Mouse (Mus musculus): ENCODE results near the gene Cst9. TPM values are rescaled to one million over a fixed set of nuclear protein-coding genes. Genes with fewer than 3 reads are reported as not detected.

The Cst9 gene
- total RNA-seq, 2 experiments from 2014 or later: not detected

- peak; percentile 79 for ATAC-seq (replicated peaks; ENCODE audit: low FRiP score, low TSS enrichment, poor library complexity, severe bottlenecking)
Observed at GRCm38 (mm10) chr2:148874617-148875334, 39.8 kb downstream of the Cst9 start.

- peak; percentile 97 for ATAC-seq (replicated peaks; ENCODE audit: low FRiP score, low TSS enrichment, poor library complexity, severe bottlenecking)
Observed at GRCm38 (mm10) chr2:148875335-148875811, 40.4 kb downstream of the Cst9 start, which contains the start of gene Cst3. Gene Cst3, minus strand, starts transcription at chr2:148875692.

GRCm38 (mm10) chr2:148877016-148877770 is 42.2 kb downstream of the Cst9 start:
- ATAC-seq (replicated peaks; ENCODE audit: low FRiP score, low TSS enrichment, poor library complexity, severe bottlenecking): no peak

GRCm38 (mm10) chr2:148878641-148879130 is 43.7 kb downstream of the Cst9 start:
- no peak for ATAC-seq (replicated peaks; ENCODE audit: low FRiP score, low TSS enrichment, poor library complexity, severe bottlenecking)

- ATAC-seq (replicated peaks; ENCODE audit: low FRiP score, low TSS enrichment, poor library complexity, severe bottlenecking): no peak
Observed at GRCm38 (mm10) chr2:148879199-148879598, 44.3 kb downstream of the Cst9 start.

- ATAC-seq (replicated peaks; ENCODE audit: low FRiP score, low TSS enrichment, poor library complexity, severe bottlenecking): no peak
Observed at GRCm38 (mm10) chr2:148884738-148885137, 49.8 kb downstream of the Cst9 start.

Other genes starting within 250 kb of the Cst9 start
- gene Nxt1, start 162.5 kb upstream of the Cst9 start, total RNA-seq (2014; fragmentation: Nextera tagmentation): 52.4 and 72.0 TPM in 2 replicates
- gene Nxt1, start 162.5 kb upstream of the Cst9 start, total RNA-seq (2017): 29.0 and 31.2 TPM in 2 replicates
- 13.4 and 13.5 TPM in 2 replicates for gene Gzf1, start 154.1 kb upstream of the Cst9 start, total RNA-seq (2014; fragmentation: Nextera tagmentation)
- 13.5 and 14.1 TPM in 2 replicates for gene Gzf1, start 154.1 kb upstream of the Cst9 start, total RNA-seq (2017)
- 0.98 and 1.7 TPM in 2 replicates for gene Napb, start 102.7 kb upstream of the Cst9 start, total RNA-seq (2014; fragmentation: Nextera tagmentation)
- gene Napb, start 102.7 kb upstream of the Cst9 start, total RNA-seq (2017): 0.23 TPM in 1 of 2 replicates, not detected in the other
- gene Cstl1, start 84.8 kb upstream of the Cst9 start, total RNA-seq (2014; fragmentation: Nextera tagmentation): not detected in 2 replicates
- gene Cstl1, start 84.8 kb upstream of the Cst9 start, total RNA-seq (2017): not detected in 2 replicates
- not detected in 2 replicates for gene Cst11, start 63.6 kb upstream of the Cst9 start, total RNA-seq (2014; fragmentation: Nextera tagmentation)
- not detected in 2 replicates for gene Cst11, start 63.6 kb upstream of the Cst9 start, total RNA-seq (2017)
- not detected in 2 replicates for gene 8030411F24Rik, start 53.1 kb upstream of the Cst9 start, total RNA-seq (2014; fragmentation: Nextera tagmentation)
- gene 8030411F24Rik, start 53.1 kb upstream of the Cst9 start, total RNA-seq (2017): not detected in 2 replicates
- not detected in 2 replicates for gene Cst12, start 45.8 kb upstream of the Cst9 start, total RNA-seq (2014; fragmentation: Nextera tagmentation)
- not detected in 2 replicates for gene Cst12, start 45.8 kb upstream of the Cst9 start, total RNA-seq (2017)
- gene Cst8, start 36.4 kb upstream of the Cst9 start, total RNA-seq (2014; fragmentation: Nextera tagmentation): not detected in 2 replicates
- not detected in 2 replicates for gene Cst8, start 36.4 kb upstream of the Cst9 start, total RNA-seq (2017)
- not detected in 2 replicates for gene Cst13, start 15.1 kb upstream of the Cst9 start, total RNA-seq (2014; fragmentation: Nextera tagmentation)
- gene Cst13, start 15.1 kb upstream of the Cst9 start, total RNA-seq (2017): not detected in 2 replicates
- gene 9230104L09Rik, start 29.9 kb downstream of the Cst9 start, total RNA-seq (2014; fragmentation: Nextera tagmentation): not detected in 2 replicates
- gene 9230104L09Rik, start 29.9 kb downstream of the Cst9 start, total RNA-seq (2017): not detected in 2 replicates
- 63.1 and 74.4 TPM in 2 replicates for gene Cst3, start 40.5 kb downstream of the Cst9 start, total RNA-seq (2014; fragmentation: Nextera tagmentation)
- 114 and 133 TPM in 2 replicates for gene Cst3, start 40.5 kb downstream of the Cst9 start, total RNA-seq (2017)
- gene Gm1330, start 168.1 kb downstream of the Cst9 start, total RNA-seq (2014; fragmentation: Nextera tagmentation): not detected in 2 replicates
- gene Gm1330, start 168.1 kb downstream of the Cst9 start, total RNA-seq (2017): not detected in 2 replicates
- not detected in 2 replicates for gene Gm10750, start 182.1 kb downstream of the Cst9 start, total RNA-seq (2014; fragmentation: Nextera tagmentation)
- gene Gm10750, start 182.1 kb downstream of the Cst9 start, total RNA-seq (2017): not detected in 2 replicates